Mouse (Mus musculus) small intestine, adult 2 months (tissue): ENCODE data around the gene Il1r1.

Experiments
- CTCF ChIP-seq: fragments of 200-500 bp; IDR thresholded peaks from 2 replicates; pipeline ENCODE4 v1.5.1; 2012; ENCODE audit warnings: low read depth, mild to moderate bottlenecking, control low read depth, inconsistent platforms, low read length, moderate library complexity, mixed read lengths; ENCODE audit not compliant: insufficient replicate concordance, insufficient read length; ENCODE audit errors: extremely low read depth
- POLR2A ChIP-seq: fragments of 200-500 bp; IDR thresholded peaks from 2 replicates; pipeline ENCODE4 v1.6.1; 2012; ENCODE audit warnings: low read depth, mild to moderate bottlenecking, control low read depth, inconsistent platforms, low read length, moderate library complexity

DNA sequence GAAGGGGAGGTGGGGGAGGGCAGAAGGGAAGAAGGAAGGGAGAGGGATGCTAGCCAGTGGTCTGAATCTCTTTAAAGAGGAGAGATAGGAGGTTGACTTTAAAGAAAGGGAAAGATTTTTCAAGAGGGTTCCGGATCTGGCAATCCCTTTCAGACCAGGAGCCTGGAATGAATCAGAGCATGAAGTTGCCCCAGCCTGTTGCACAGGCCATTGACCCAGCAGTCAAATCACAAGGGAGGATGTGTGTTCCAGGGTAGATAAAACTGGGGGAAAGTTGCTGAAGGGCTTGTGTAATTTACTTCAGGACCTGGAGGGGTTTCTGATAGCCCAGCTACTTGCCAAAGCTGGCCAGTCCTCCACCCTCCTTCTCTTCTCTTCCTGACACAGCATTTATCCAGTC lies 45.4 kb upstream of the Il1r1 start:
- TF ChIP-seq CTCF (no peak), POLR2A (no peak)
